Mouse (Mus musculus): ENCODE measurements at regions not wholly inside any gene's neighbourhood (a gene's known extent, or its start where the extent isn't known, plus 50 kb on each side); places are given as distances from the start of the nearest gene placed in this dataset.

DNA sequence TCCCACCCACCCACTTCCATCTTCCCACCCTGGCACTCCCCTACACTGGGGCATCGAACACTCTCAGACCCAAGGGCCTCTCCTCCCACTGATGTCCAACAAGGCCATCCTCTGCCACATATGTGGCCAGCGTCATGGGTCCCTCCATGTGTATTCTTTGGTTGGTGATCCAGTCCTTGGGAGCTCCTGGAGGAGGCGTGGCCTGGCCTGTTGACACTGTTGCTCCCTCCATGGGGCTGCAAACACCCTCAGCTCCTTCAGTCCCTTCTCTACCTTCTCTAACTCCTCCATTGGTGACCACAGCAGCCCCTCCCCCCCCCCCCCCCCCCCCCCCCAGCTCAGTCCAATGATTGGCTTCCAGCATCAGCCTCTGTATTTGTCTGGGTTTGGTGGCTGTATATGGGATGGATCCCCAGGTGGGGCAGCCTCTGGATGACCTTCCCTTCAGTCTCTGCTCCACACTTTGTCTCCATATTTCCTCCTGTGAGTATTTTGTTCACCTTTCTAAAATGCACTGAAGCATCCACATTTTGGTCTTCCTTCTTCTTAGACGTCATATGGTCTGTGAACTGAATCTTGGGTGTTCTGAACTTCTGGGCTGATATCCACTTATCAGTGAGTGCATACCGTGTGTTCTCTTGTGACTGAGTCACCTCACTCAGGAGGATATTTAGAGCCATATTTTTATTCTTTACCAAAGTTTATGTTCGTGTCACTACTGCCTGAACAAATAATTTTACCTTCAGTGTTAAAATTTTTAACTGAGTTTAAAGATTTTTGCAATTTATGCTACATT lies 82.1 kb upstream of the Tnp1 start:
- DNase-seq = no peak

DNA sequence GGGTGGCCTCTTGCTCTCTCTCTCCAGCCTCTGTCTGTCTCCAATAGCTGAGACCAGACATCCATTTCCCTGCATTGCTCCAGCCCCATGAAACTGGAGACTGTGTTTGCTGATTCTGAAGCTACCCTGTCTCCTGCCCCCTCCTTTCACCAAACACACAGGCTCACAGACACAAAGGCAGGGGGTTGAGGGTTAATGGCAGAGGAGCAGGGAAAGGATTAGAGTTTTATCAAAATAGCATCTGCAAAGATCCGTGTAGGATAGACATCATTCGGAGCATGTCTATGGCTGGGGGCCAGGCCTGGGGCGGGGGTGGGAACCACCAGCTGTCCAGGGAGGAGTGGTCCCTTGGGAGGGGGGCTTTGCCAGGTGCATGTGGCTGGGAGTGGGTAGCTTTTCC lies 73.9 kb upstream of the Tnp1 start:
- no peak for DNase-seq

DNA sequence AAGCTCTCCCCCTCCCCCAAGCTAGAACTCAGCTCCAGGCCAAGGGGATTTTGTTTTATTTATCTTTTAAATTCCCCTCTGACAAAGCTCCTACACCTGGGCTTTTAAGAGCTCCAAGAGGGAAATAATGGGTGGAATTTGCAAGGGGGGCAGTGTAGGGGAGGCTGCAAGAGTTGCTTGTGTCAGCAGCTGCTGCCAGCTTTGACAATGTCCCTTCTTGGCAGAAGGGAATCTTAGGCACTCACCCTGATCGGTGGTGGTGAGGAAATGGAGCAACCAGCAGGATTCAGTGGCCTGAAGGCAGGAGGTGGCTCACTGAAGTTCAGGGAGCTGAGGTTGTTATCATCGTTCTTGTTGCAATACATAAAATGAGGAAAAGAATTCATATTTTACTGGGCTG lies 72.8 kb upstream of the Tnp1 start:
- no peak for DNase-seq

DNA sequence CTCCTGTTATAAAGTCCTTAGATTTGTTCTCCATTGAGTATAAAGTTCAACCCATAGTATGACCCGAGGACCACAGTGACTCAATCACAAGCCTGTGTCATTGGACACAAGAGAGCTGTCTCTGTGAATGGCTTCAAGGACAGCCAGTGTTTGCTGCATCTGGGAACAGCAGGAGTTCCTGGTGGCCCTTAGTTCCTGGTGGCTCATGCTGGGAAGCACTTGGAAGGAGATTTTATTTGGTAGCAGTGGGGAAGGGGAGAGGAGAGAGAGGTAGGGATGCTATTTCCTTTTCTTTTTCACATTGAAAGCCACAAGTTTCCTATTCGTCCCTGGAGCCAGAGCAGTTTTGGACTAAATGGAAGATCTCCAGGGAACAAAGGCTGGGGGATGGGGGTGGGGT lies 69.2 kb upstream of the Tnp1 start:
- no peak for DNase-seq

DNA sequence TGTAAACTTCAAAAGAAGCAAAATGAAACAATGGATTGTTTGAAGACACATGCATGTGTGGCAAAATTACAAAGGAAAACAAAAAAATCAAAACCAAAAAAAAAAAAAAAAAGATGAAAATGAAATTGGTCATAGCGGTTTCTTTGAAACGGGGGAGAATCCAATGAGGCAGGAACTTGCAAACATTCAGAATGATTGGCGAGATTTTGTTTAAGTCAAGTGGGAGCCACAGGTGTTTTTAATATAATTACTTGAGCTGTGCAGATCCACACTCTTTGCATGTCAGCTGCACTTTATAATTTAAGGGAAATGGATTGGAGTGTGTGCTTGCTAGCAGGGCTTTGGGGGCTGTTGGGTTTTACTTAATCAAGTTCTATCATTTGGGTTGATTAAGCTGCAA lies 67.7 kb upstream of the Tnp1 start:
- DNase-seq = no peak

DNA sequence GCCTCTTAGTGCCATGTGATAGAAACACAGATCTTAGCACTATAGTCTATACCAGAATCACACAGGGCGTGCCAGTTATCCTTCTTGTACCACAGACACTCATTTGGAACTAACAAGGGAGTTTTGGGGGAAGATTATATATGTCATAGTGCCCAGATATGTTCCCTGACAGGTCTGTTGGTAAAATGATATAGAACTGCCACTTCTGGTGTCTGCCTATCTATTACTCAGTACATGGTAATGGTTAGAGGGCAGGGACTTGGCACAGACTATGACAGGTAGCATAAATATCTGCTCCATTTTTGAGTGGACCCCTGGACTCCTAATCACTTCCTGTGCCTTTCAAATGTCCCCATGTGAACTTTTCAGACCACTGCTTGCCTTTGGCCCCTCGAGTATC lies 63.8 kb upstream of the Tnp1 start:
- DNase-seq = no peak

DNA sequence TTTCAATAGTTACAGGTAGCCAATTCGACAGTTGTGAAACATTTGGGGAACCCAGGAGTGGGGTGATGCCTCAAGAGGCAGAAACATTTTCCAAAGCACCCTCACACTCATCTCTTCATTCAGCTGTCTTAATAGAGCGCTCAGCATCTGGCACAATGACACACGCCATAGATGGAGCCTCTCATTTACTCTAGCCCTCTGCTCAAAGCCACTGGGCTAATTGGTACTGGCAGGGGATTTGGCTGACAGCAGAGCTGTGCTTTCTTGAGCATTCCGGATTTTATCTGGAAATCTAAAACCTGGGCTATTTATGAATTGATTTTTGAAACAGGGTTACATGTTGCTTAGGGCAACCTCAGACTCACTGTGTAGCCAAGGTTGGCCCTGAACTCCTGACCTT lies 61.4 kb upstream of the Tnp1 start:
- no peak for DNase-seq

DNA sequence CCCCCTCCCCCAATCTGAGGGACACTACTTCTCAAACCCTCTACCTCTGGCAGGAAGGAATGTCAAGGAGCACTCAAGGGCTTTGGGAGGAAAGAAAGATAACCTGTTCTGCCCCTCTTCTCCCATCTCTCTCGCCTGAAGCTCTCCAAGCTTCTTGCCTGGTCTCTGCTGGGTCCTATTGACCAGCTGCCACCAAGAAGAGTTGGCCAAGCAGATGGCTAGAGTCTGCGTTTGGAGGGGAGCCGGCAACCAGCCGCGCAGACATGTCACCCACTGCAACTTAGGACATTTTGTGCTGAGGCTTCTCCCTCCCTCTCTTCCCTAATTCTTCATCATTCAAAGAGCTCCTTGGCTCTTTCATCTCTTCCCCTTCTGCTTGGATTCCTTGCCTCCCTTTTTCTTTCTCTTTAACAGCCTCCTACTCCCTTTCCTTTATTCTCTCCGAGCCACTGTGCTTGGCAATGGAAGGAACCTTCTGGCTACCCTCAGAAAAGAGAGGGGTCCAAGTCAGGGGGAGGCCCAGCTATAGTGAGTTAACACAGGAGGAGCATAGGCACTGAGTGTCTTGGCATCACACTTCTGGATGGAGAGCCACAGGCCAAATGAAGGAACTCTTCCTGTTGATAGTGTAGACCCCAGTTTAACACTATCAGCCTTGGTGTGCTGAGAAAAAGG lies 60.1 kb upstream of the Tnp1 start:
- DNase-seq = no peak

DNA sequence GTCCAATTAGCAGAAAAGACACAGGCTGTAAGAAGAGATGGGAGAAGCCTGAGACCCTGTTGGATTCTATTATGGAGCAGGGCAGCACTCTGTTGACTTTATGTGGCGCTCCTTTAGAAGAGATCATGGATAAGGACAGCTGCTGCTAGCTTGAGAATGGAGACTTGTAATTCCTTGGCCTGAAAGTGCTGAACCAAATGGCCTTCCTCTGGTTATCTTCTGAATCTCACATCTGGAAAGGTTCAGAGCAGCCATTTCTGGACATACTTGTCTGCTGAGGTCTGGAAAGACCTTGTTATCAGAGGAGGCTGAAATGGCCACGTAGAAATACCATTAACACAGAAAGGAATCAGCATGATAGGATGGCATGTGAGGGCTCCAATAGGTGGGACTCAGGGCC lies 59.5 kb upstream of the Tnp1 start:
- DNase-seq = no peak

DNA sequence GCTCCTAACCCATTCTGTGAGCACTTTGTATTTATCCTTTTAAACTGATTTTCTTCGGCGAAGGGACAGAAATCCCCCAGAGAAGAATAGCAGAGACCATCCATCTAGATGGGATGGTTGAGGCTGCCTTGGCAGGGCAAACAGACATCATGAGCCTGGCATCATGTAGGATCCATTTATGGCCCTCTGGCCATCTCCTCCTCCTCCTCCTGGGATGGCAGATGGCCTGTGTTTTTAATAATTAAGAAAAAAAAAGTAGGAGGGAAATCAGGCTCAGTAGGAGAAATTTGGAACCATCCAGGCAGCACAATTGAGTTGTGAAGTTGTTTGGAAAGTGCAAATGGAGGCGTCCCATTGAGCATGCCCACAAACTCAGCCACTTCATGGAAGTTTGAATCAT lies 58.8 kb upstream of the Tnp1 start:
- DNase-seq = no peak

DNA sequence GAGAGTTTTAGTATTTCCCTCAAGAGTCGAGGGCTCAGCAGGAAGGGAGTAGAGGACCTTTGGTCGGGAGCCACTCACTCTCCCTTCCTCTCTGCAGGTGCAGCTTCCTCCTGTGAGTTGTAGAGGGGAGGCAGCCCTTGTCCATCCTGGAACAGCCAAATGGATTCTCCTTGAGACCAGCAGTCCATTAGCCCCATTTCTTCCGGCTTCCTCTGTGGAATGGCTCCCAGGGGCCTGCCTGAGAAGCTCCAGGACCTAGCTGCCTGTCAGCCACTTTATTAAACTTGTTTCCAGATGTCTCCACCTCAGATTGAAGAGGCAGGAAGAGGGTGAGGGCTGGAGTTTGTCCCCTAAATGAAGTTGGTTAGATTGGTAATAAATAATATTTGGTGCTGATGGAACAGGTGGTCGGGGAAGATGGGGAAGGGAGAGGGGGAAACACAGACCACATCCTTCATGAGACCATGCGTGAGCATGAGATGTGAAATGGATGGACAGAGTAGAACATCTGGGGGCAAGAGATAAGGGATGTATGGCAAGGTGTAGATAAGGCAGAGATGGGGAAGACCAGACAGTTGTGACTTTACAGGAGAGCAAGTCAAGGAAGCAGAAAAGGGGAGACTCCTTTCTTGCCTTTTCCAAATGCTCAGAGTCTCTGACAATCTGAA lies 56.7 kb upstream of the Tnp1 start:
- no peak for DNase-seq

DNA sequence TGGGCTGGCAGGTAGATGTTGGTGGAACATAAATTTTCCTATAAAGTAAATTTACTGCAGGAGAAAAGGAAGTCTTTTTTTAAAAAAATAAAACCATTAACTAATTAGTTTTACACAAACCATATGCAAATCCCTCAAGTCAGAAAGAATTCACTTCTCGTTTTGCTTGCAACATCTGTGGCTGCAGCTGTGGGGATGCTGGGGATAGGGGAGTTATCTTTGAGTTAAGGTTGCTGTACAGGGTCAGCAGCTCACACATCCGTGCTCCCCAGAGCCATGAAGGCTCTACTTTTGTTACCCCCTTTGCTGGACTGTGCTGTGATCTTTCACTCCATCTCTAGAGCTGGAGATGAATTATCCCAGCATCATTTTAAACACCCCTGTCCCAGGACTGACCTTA lies 54.4 kb upstream of the Tnp1 start:
- DNase-seq = no peak
